Mouse (Mus musculus) liver, postnatal 0 days (tissue): ENCODE data around the gene Grik1. TPM values are rescaled to one million over a fixed set of nuclear protein-coding genes. Genes with fewer than 3 reads are reported as not detected.

Experiments used
- ATAC-seq: fragments of 200-750 bp; cut with Nextera tagmentation; 2 replicates; pipeline ENCODE4 v1.8.0; 2017; ENCODE audit warnings: mild to moderate bottlenecking, moderate library complexity
- DNase-seq: peaks from one replicate; pipeline ENCODE4 v3.0.0-alpha.2; 2016
- H3K27ac ChIP-seq: fragments of 300-500 bp; sonication (generic); 2 replicates; pipeline ENCODE4 v1.5.1; 2014; ENCODE audit warnings: antibody characterized with exemption, moderate library complexity, mild to moderate bottlenecking, low read depth
- H3K27me3 ChIP-seq: fragments of 300-500 bp; sonication (generic); 2 replicates; pipeline ENCODE4 v1.6.1; 2014; ENCODE audit warnings: low read length, control low read depth, mixed read lengths; ENCODE audit not compliant: insufficient read depth
- H3K36me3 ChIP-seq: fragments of 300-500 bp; sonication (generic); replicated peaks from 2 replicates; pipeline ENCODE4 v1.6.1; 2014; ENCODE audit warnings: mild to moderate bottlenecking, control low read depth, low read length, moderate library complexity, mixed read lengths; ENCODE audit not compliant: insufficient read depth
- H3K4me1 ChIP-seq: fragments of 300-500 bp; sonication (generic); 2 replicates; pipeline ENCODE4 v1.6.1; 2014; ENCODE audit warnings: antibody characterized with exemption, mild to moderate bottlenecking, control low read depth; ENCODE audit not compliant: insufficient read depth
- H3K4me2 ChIP-seq: fragments of 300-500 bp; sonication (generic); 2 replicates; pipeline ENCODE4 v1.6.1; 2014; ENCODE audit warnings: low read depth, mild to moderate bottlenecking, low read length, moderate library complexity, mixed read lengths
- H3K4me3 ChIP-seq: fragments of 300-500 bp; sonication (generic); 2 replicates; pipeline ENCODE4 v1.5.1; 2014; ENCODE audit warnings: low read depth, low read length
- H3K9ac ChIP-seq: fragments of 300-500 bp; sonication (generic); replicated peaks from 2 replicates; pipeline ENCODE4 v1.6.1; 2014; ENCODE audit warnings: mild to moderate bottlenecking, moderate library complexity
- H3K9me3 ChIP-seq: fragments of 300-500 bp; sonication (generic); 2 replicates; pipeline ENCODE4 v1.6.1; 2016; ENCODE audit warnings: mild to moderate bottlenecking, control low read depth, low read length, mixed read lengths
- CTCF ChIP-seq: sonication (generic); IDR thresholded peaks from 2 replicates; pipeline ENCODE4 v1.5.1; 2016; ENCODE audit warnings: antibody characterized with exemption, low read depth
- EP300 ChIP-seq: IDR thresholded peaks from 2 replicates; pipeline ENCODE4 v1.6.1; 2016; ENCODE audit warnings: antibody characterized with exemption, low read depth, mild to moderate bottlenecking
- WGBS: fragments of 180-500 bp; shearing (Covaris S2); extraction: QIAGEN DNeasy Blood & Tissue Kit; methylation state at CpG from one replicate; pipeline ENCODE4 v1.1.7; 2014; ENCODE audit not compliant: insufficient replicate concordance; 5-methylcytosine and 5-hydroxymethylcytosine counted together
- polyA plus RNA-seq: library from polyadenylated mRNA; unstranded; fragments of >200 nt; fragmentation: Nextera tagmentation; extraction: Ambion mirVana; gene quantifications from 2 replicates; pipeline ENCODE4 v1.2.1, GENCODE M21; 2015

Gene Grik1
- polyA plus RNA-seq, 1 experiment from 2014 or later: not detected

- no peak overlapping the region for H3K4me3 ChIP-seq
- H3K4me2 ChIP-seq: no peak overlapping the region
- H3K9ac ChIP-seq: no peak overlapping the region
- H3K27ac ChIP-seq: no peak overlapping the region
- no peak for DNase-seq
- H3K36me3 ChIP-seq: no peaks in the 10 kb centered on the region
- H3K4me1 ChIP-seq: no peaks in the 10 kb centered on the region
- no peak for TF ChIP-seq EP300
- no peak for TF ChIP-seq CTCF
- no peaks in the 10 kb centered on the region for H3K27me3 ChIP-seq
- 82% methylated on average over 9 of the region's 9 CpGs for WGBS
- no peaks in the 10 kb centered on the region for H3K9me3 ChIP-seq
- ATAC-seq: no peak
These were observed 388.0 kb downstream of the Grik1 start for GRCm38 (mm10) chr16:87902049-87902448.

GRCm38 (mm10) chr16:87901189-87901588 is 388.9 kb downstream of the Grik1 start:
- no peaks in the 10 kb centered on the region for H3K9me3 ChIP-seq
- H3K36me3 ChIP-seq: no peaks in the 10 kb centered on the region
- no peak overlapping the region for H3K27ac ChIP-seq
- H3K9ac ChIP-seq: no peak overlapping the region
- no peak overlapping the region for H3K4me2 ChIP-seq
- no peak for DNase-seq
- no peaks in the 10 kb centered on the region for H3K27me3 ChIP-seq
- TF ChIP-seq EP300 (no peak), CTCF (no peak)
- no peaks in the 10 kb centered on the region for H3K4me1 ChIP-seq
- 79% methylated on average over 2 of the region's 2 CpGs for WGBS
- ATAC-seq: no peak
- H3K4me3 ChIP-seq: no peak overlapping the region

- ATAC-seq (no peak), DNase-seq (no peak)
- no peaks in the 10 kb centered on the region for H3K9me3 ChIP-seq
- no peaks in the 10 kb centered on the region for H3K27me3 ChIP-seq
- H3K4me2 ChIP-seq: no peak overlapping the region
- H3K27ac ChIP-seq: no peak overlapping the region
- H3K4me3 ChIP-seq: no peak overlapping the region
- no peak overlapping the region for H3K9ac ChIP-seq
- TF ChIP-seq EP300 (no peak), CTCF (no peak)
- WGBS: 74% methylated on average over 2 of the region's 2 CpGs
- no peaks in the 10 kb centered on the region for H3K36me3 ChIP-seq
- H3K4me1 ChIP-seq: no peaks in the 10 kb centered on the region
These were observed 414.1 kb downstream of the Grik1 start for GRCm38 (mm10) chr16:87875927-87876326.

- Histone ChIP-seq H3K4me3 (no peak overlapping the region), H3K4me2 (no peak overlapping the region), H3K9me3 (no peaks in the 10 kb centered on the region), H3K4me1 (no peaks in the 10 kb centered on the region), H3K36me3 (no peaks in the 10 kb centered on the region), H3K9ac (no peak overlapping the region), H3K27me3 (no peaks in the 10 kb centered on the region), H3K27ac (no peak overlapping the region)
- no peak for DNase-seq
- TF ChIP-seq EP300 (no peak), CTCF (no peak)
- no peak for ATAC-seq
- 71% methylated on average over 6 of the region's 6 CpGs for WGBS
These were observed 425.5 kb downstream of the Grik1 start for GRCm38 (mm10) chr16:87864526-87864925.

GRCm38 (mm10) chr16:87861722-87862121 is 428.3 kb downstream of the Grik1 start:
- no peak overlapping the region for H3K27ac ChIP-seq
- ATAC-seq (no peak), DNase-seq (no peak)
- no peaks in the 10 kb centered on the region for H3K4me1 ChIP-seq
- H3K36me3 ChIP-seq: no peaks in the 10 kb centered on the region
- 61% methylated on average over 1 of the region's 1 CpGs for WGBS
- no peak overlapping the region for H3K9ac ChIP-seq
- no peaks in the 10 kb centered on the region for H3K9me3 ChIP-seq
- H3K4me2 ChIP-seq: no peak overlapping the region
- no peak for TF ChIP-seq EP300
- no peak for TF ChIP-seq CTCF
- H3K27me3 ChIP-seq: no peaks in the 10 kb centered on the region
- no peak overlapping the region for H3K4me3 ChIP-seq

GRCm38 (mm10) chr16:87853451-87854085 is 436.5 kb downstream of the Grik1 start:
- DNase-seq (no peak), ATAC-seq (no peak)
- H3K4me3 ChIP-seq: no peak overlapping the region
- H3K4me2 ChIP-seq: no peak overlapping the region
- no peaks in the 10 kb centered on the region for H3K27me3 ChIP-seq
- WGBS: 79% methylated on average over 3 of the region's 3 CpGs
- no peaks in the 10 kb centered on the region for H3K4me1 ChIP-seq
- H3K9ac ChIP-seq: no peak overlapping the region
- H3K36me3 ChIP-seq: no peaks in the 10 kb centered on the region
- TF ChIP-seq CTCF (no peak), EP300 (no peak)
- H3K9me3 ChIP-seq: no peaks in the 10 kb centered on the region
- no peak overlapping the region for H3K27ac ChIP-seq

- Histone ChIP-seq H3K27me3 (no peaks in the 10 kb centered on the region), H3K36me3 (no peaks in the 10 kb centered on the region), H3K4me1 (no peaks in the 10 kb centered on the region), H3K4me3 (no peak overlapping the region), H3K27ac (no peak overlapping the region), H3K9me3 (no peaks in the 10 kb centered on the region), H3K4me2 (no peak overlapping the region), H3K9ac (no peak overlapping the region)
- ATAC-seq: no peak
- 64% methylated on average over 2 of the region's 2 CpGs for WGBS
- no peak for DNase-seq
- TF ChIP-seq CTCF (no peak), EP300 (no peak)
These were observed 438.5 kb downstream of the Grik1 start for GRCm38 (mm10) chr16:87851550-87851949.
